Mouse (Mus musculus) right cerebral cortex, postnatal 14 days (tissue): Measurements from ENCODE around the gene Eng.

Source experiments
- DNase-seq: peaks from one replicate; pipeline ENCODE4 v3.0.0; 2022

Gene Eng

GRCm38 (mm10) chr2:32682721-32683417 lies 36.5 kb downstream of the Eng start:
- no peak for DNase-seq

DNA sequence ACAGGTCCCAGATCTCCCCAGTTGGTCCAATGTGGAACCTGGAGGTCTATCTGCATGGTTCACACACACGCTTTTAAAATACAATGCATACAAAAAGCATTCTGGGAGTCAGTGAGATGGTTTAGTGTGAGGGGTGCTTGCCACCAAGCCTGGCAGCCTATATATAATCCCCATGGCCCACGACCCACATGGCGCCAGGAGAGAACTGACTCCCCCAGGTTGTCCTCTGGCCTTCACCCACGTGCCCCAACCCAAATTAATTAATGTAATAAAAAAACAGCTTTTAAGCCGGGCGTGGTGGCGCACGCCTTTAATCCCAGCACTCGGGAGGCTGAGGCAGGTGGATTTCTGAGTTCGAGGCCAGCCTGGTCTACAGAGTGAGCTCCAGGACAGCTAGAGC lies 37.3 kb downstream of the Eng start:
- no peak for DNase-seq

- DNase-seq: no peak
These were observed 38.5 kb downstream of the Eng start for GRCm38 (mm10) chr2:32684681-32685428.

GRCm38 (mm10) chr2:32685807-32686206 lies 39.4 kb downstream of the Eng start:
- DNase-seq: no peak

GRCm38 (mm10) chr2:32686640-32687039 lies 40.2 kb downstream of the Eng start:
- no peak for DNase-seq

- no peak for DNase-seq
These were observed 41.2 kb downstream of the Eng start for GRCm38 (mm10) chr2:32687562-32687961.

- peak; percentile 94 for DNase-seq
These were observed 43.0 kb downstream of the Eng start for GRCm38 (mm10) chr2:32689420-32689819.

GRCm38 (mm10) chr2:32691041-32691440 lies 44.6 kb downstream of the Eng start:
- DNase-seq: no peak

DNA sequence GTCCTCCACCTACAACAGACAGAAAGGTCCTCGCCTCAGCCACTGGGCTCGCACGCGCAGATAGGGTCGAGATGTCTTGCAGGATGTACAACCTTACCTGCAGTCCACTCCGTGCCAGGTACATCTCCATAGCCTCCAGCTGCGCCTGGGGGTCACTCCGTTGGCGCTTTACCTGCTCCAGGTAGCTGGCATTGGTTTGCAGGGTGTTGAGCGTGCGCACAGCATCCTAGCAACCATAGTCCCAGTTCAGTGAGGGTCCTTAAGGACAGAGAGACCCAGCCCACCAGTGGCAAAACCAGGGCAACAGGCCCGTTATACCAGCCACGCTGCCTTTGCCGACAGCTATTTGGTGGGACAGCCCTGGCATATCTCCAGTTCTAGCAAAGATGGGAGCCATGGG lies 46.1 kb downstream of the Eng start:
- no peak for DNase-seq

DNA sequence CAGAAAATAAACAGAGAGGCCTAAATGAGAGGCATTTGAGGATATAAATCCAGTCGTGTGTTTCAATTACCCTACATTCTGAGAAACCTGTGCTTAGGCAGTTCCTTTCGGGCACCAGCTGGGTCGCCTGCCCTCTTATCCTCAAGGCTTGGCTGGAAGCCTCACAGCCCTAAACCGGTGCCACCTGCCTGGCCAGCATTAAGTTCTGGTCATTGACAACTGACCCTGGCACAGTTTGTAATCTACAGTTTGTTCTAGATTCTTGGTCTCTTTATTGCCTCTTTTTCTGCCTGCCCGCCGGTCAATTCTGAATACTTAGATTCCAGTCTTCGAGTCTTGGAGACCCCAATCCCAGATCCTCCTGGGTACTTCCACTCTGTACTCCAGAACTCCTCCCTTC lies 46.9 kb downstream of the Eng start:
- DNase-seq: no peak

DNA sequence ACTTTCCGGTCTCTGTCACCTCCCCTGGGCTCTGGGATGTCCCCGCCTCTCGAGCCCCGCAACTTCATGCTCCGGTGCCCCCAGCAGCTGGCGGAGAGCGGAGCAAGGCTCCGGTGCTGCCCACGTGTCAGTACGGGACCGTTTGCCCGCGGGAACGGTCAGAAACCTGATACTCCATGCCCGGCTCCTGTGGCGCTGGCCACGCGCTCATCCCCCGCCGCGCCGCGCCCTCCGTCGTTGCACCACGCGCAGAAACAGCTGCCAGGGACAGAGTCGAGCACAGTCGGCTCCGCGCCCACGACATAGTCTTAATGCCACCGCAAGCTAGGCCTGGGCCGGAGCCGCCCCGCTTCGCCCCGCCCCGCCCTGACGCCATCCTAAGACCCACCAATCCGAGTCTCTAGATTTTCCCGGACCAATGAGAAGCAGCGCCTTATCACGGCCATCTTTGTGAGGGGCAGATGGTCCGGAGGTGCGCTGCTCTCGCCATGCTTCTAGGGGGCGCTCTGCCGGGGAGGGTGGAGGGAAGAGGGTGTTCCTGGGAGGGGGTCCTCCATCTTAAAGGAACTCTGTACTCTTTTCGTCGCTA lies 47.5 kb downstream of the Eng start:
- peak; percentile 95 for DNase-seq

DNA sequence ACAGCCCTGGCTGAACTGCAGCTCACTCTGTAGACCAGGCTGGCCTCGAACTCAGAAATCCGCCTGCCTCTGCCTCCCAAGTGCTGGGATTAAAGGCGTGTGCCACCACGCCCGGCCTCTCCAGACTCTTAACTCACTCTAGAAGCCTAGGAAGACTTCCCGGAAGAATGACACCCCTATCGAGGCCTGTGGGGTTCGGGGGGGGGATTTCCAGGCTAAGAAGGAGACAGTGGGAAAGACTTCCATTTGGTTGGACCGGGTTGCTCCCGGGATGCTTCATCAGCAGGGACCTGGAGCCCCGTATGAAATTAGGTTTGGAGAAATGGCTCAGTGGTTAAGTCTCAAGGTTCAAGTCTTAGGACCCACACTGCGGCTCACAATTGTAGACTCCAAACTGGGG lies 48.3 kb downstream of the Eng start:
- no peak for DNase-seq

DNA sequence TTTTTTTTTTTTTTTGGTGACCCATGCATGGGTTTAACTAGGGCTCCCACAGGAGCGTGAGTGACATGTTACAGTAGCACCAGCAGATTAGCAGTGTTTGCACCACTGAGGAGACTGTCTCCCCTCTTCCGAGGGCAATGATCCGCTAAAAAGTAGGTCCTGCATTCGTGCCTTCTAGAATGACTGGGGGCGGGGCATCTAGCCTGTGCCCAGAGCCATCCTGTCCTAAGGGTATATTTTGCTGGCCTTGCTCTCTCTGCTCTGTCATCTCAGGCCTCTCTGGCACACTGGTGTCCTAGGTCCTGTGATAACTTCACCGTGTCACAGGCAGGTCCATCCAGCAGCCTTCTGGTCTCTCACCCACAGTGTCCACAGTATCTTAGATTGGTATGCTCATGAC lies 53.3 kb downstream of the Eng start:
- no peak for DNase-seq

DNA sequence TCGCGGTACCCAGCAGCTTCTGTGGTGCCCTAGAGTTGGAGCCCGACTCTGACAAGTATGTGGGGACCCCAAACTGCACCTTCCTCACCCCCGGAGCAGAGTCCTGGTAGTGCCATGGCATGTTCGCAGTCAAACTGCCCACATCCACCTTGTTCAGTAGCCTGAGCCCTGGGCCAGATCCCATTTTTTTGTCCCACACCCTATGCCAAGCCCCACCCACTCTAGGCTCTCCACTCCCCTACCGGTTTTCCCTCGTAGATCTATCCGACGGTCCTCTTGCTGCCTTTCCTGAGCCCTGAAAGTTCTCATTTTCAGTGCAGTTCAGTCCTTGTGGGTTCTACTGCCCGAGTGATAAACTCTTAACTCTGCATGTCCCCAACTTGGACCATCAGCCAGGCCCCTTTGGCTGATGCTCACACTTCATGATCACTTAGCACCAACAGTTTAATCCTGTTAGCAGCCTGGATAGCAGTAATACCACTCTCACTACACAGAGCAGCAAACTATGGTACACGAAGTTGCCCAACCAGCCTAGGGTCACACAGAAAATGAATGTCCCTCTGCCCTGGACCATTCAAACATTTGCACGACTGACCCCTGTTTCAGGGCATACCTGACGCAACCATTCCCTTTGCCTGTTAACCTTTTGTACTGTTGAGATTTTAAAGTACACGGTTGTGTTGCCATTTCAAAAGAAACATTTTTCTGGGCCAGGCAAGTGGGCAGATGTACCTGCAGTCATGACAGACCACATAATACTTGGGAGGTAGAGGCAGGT lies 54.8 kb downstream of the Eng start:
- DNase-seq: no peak

GRCm38 (mm10) chr2:32703046-32703445 lies 56.7 kb downstream of the Eng start:
- no peak for DNase-seq

- no peak for DNase-seq
These were observed 57.6 kb downstream of the Eng start, which contains the start of gene Fpgs for GRCm38 (mm10) chr2:32704021-32704421. TSS of gene Fpgs (minus strand) at chr2:32704145.

DNA sequence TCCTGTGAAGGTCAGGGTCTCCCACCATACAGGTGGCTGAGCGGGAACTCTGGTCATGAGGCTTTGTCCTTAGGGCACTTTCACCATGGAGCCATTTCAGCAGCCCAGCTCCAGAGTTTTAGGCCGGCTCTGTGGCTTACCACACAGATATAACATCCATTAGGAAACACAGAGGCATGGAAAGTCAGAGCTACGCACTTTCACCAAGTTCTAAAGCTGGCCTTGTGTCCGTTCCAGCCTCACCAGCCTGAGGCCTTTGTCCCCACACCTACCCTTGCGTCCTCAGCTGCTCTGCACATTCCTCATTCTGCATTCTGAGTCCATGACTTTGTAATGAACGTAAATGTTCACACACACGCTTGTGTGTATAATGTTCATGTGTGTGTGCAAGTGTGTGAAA lies 58.6 kb downstream of the Eng start:
- no peak for DNase-seq

GRCm38 (mm10) chr2:32706971-32707370 lies 60.6 kb downstream of the Eng start:
- DNase-seq: no peak

DNA sequence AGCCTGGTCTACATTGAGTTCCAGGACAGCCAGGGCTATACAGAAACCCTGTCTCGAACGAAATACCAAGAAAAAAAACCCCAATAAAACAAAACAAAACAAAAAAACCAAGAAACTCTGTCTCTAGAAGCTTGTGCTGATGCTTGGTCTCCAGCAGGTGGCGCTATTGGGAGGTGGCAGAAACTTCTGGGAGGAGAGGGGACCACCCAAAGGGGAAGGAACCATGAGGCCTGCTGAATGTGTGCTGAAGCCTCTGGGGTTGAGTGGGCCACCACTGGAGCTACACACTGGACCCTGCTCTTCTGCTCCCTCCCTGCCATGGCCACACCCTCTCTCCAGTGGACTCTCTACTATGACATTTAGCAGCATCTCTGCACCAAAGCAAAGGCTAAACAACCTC lies 62.2 kb downstream of the Eng start:
- peak; percentile 71 for DNase-seq

- no peak for DNase-seq
These were observed 63.2 kb downstream of the Eng start for GRCm38 (mm10) chr2:32709521-32710137.

DNA sequence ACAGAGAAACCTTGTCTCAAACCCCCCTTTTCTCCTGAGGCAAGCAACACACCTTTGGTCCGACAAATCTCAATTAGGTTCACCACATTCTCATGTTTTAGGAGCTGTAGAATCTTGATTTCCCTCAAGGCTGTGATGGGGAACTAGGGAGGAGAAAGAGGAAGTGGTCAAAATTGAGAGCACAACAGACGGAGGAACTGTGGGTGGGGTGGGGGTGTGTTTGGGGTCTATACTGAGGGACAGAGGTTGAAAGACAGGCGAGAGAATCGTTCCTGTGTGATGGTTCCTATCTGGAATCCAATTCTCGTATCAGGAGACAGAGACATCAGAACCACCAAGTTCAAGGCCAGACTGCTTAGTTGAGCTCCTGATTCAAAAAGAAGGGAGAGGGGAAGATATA lies 64.0 kb downstream of the Eng start:
- DNase-seq: no peak

- no peak for DNase-seq
These were observed 65.1 kb downstream of the Eng start for GRCm38 (mm10) chr2:32711301-32712056.
